Mouse (Mus musculus) T-cell, adult 2 months (primary cell): ENCODE measurements at regions not wholly inside any gene's neighbourhood (a gene's known extent, or its start where the extent isn't known, plus 50 kb on each side); places are given as distances from the start of the nearest gene placed in this dataset.
"Not testable (repeated sequence)": the region's sequence is repeated elsewhere in the genome, so short reads cannot be mapped to it uniquely, and the experiment has no call there.

Experiments used
- DNase-seq: peaks from one replicate; pipeline ENCODE4 v3.0.0; 2022; ENCODE audit warnings: low spot score

DNA sequence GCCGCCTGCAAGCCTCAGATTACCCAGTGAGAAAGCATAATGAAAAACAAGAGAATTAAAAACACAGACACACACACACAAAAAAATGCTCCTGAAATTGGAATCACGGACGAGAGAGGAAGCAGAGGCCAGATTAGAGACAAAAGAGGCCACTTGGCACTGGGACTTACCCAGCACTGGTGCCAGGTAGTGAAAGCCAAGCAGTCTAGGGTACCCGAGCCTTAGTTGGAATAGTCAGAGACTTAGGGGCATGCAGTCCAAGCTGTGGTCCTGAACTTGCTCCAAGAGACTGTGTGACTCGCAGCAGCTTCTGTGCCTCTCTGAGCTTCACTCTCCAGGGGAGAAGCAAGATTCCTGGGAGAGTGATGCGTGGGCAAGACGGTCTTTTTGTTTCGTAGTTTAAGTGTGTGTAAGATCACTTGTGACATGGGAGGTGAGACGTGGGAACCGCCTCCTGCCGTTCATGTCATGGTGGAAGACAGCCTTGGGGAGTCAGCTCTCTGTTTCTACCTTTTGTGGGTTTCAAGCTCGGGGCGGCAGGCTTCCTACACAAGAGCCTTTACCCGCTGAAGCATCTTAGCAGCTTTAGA lies 420.8 kb downstream of the Ptpru start:
- DNase-seq, result no peak

DNA sequence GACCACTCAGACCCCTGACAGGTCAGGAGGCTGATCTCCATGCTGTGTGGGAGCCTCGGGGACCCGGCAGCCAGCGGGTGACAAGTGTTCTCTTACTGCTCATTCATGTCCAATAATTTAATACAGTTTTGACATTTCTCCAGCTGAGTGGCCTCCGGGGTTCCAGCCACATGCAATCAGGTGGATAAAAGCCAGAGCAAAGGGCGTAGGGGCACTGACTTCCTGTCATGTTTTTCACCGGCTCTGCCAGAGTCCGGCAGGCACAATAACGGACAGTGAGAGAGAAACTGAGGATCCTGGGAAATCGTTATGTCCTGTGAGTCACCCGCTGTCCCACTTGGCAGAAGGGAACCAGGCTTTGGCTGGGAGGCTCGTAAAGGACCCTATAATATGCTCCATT lies 412.8 kb downstream of the Ptpru start:
- DNase-seq, result no peak

- DNase-seq, result no peak
Observed at GRCm38 (mm10) chr4:131427871-131428270, 410.2 kb downstream of the Ptpru start.

DNA sequence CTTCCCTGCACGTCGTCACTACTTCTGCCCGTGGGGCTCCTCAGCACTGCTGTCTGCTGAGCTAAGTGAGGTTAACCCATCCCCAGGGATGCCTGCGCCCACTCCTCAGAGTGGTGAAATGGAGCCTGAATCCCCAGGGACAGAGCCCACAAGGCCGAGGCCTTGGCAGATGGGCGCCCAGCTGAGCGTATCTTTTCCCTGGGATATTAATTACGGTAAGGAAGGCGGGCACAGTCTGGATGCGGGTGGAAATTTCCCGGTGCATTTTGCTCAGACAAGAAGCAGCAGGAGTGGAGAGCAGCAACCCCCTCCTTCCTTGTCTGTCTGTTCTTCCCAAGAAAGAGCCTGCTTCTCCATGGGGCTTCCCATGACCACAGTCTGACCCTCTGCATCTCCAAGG lies 408.7 kb downstream of the Ptpru start:
- DNase-seq, result no peak

- no peak for DNase-seq
Observed at GRCm38 (mm10) chr4:131430420-131430819, 407.7 kb downstream of the Ptpru start.

DNA sequence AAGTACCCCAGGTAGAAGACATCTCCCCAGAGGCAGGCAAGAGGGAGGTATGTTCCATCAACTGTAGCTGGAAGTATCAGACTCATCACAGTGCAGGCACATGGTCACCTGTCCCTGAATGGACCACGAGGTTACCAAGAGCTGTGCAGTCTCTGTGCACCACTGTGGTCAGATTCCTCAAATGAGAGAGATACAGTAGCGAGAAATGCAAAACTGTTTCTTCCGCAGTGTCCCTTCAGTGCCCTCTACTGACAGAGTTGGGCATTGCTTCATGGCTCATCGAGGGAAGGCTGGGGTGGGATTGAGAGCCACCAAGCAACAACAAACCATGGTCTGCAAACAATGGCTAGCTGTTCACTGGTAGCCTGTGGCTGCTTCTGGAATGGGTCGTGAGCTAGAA lies 406.9 kb downstream of the Ptpru start:
- DNase-seq, result no peak

DNA sequence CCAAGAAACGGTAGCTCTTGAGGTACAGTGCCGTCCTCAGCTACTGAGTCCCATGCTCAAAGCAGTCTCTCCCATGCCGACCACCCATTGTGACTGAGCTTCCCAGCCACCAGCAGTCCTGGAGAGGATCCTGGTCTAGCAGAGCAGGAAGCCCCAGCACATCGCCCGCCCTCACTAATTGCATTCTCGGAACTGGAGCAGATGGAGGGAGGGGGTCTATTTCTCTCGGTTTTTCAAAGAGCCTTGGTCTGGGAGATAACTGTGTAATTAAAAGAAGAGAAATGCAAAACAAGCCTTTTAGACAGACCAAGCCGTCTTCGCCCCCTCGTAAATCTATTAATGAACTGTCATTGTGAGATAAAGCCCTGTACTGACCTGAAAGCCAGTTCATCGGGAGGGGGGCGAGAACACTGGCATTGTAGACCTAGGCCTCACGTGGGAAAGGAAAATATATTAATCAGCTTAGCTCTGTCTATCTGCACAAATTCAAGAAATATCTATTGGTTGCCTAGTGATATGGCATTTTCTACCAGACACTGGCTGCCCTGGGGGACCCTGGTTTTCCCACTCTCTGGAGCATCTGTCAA lies 405.4 kb downstream of the Ptpru start:
- no peak for DNase-seq

- DNase-seq, result no peak
Observed at GRCm38 (mm10) chr4:131435222-131435621, 402.9 kb downstream of the Ptpru start.

DNA sequence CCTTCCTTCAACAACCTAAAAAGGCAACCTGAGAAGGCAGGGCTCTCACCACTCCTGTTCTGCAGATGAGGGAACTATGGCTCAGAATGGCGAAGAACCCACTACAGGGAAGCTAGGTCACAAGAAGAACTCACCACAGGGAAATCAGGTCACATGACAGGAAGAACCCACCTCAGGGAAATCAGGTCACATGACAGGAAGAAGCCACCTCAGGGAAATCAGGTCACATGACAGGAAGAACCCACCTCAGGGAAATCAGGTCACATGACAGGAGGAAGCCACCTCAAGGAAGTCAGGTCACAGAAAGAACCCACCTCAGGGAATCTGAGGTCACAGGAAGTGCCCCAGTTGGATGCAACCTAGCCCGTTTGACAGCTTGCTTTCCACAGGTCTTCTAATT lies 399.7 kb downstream of the Ptpru start:
- no peak for DNase-seq

DNA sequence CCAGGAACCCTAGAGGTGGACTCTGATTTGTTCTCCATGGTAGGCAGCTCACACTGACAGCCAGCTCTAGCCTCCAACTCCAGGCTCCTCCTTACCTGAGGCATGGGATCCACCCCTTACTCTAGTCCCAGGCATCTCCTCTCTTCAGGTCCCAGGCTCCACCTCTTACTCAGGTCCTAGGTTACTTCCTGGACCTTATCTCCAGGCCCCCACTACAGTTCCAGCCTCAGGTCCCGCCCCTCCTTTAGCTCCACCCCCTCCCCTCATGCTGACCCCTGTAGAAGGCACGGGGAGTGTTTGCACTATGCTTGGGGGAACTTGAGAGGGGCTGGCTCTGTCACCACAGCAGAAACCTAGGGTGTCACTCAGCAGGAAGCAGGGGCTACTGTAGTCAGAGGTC lies 399.2 kb downstream of the Ptpru start:
- DNase-seq, result no peak

DNA sequence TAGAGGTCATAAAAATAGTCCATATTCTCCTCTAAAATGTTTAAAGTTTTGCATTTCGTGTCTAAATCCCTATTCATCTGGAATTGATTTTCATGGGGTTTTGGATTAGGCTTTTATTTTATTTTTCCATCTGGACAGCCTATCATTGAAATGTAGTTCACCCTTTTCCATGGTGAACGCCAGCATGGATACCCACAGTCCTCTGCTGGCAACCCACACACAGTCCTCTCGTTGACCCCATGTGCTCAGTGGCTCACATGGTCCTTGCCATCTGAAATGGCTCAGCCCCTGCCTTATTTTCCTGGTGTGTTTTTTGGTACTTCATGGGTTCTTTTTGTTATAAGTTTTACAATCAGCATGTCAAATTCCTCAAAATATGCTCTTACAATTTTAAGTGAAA lies 397.2 kb downstream of the Ptpru start:
- no peak for DNase-seq

DNA sequence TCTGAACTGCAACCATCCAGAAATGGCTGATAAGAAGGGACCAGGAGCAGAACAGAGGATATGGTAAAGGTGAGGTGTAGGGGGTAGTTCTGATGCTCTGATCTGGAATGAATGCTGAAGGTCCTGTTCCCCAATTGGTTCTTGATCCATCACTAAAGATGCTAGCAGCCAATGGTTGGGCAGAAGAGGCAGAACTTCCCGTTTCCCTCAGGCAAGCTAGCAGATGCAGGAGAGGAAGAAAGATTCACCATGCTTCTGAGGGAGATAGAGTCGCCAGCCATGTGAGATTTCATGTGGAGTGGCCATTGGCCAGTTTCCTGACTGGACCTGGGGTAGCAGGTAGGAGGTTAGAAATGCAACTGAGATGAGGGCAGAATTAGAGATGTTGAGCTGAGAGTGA lies 394.6 kb downstream of the Ptpru start:
- no peak for DNase-seq

DNA sequence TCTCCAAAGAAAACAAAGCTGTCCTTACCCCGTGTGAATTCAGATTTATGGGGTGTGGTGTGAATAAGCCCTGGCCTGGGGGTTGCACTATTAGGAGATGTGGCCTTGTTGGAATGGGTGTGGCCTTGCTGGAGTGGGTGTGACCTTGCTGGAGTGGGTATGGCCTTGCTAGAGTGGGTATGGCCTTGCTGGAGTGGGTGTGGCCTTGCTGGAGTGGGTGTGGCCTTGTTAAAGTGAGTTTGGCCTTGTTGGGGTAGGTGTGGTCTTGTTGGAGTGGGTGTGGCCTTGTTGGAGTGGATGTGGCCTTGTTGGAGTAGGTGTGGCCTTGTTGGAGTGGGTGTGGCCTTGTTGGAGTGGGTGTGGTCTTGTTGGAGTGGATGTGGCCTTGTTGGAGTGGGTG lies 387.8 kb downstream of the Ptpru start:
- not testable (repeated sequence) for DNase-seq

- no peak for DNase-seq
Observed at GRCm38 (mm10) chr4:131457551-131457950, 380.5 kb downstream of the Ptpru start.

DNA sequence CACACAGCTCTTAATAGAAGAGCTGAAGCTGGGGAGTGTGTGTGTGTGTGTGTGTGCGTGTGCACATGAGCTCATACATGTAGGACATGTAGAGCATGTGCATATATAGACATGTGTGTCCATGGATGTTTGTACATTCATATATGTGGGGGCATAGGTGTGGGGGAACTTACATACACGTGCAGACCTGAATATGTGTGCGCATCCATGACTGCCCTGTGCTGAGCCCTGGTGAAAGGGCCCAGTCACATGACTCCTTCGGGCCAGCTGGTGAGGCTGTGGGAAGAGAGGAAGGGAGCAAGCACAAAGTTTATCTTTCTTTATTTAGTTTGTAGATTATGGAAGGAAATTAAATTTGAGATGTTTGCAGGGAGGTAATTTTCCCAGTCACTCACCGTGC lies 378.3 kb downstream of the Ptpru start:
- DNase-seq, result no peak

GRCm38 (mm10) chr4:131461312-131461711 lies 376.8 kb downstream of the Ptpru start:
- no peak for DNase-seq

GRCm38 (mm10) chr4:131461728-131462127 lies 376.4 kb downstream of the Ptpru start:
- DNase-seq, result no peak

- no peak for DNase-seq
Observed at GRCm38 (mm10) chr4:131475023-131475422, 363.1 kb downstream of the Ptpru start.

GRCm38 (mm10) chr4:131478923-131479322 lies 359.2 kb downstream of the Ptpru start:
- no peak for DNase-seq

DNA sequence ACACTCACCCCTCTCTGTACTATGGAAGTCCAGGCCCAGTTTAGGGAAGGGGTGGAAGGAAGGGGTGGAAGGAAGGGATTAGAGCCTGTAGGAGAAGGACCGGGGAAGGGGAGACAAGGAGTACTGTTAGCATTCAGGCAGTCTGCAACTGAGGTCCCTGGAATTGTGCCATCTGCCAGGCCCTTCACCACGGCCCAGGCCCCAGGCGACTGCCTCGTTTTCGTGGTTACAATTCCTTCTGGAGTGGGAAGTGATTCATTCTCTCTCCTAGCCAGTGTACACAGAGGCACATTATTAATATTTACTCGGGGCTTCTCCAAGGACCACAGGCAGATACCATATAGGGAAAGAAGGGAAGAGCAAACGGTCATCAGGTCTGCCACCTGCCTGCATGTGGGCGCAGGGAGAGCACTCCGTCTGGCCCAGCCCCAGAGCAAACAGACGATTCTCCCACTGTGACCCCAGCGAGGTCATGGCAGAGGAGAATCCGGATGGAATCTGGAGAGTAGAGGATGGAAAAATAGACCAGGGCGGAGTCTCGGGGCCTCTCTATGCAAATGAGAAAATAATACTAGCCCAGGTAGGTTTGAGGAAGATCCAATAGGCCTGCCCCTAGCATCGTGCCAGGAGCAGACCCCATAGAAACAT lies 354.0 kb downstream of the Ptpru start:
- DNase-seq, result no peak

DNA sequence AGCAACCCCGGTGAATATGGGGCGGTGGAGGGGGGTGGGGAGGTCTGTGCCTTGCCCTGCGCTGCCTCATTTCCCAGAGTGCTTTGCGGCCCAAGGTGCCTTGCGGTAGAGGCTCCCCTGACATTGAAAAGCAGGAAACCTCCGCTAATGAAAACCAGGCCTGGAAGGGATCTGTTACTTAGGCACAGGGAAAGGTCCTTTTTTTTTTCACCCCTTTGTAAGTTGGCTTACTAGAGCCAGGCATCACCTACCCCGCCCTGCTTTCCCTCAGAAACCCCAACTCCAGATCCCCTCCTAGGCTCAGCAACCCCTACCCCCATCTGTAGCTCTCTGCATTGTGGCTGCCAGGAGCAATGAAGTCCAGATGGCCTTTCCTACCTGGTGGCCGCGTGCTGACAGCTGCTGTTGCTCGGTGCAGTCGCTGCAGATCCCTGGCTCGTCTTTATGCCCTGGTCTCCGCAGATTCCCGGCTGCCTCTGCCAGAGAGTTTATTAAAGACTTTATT lies 353.4 kb downstream of the Ptpru start:
- DNase-seq, result no peak

DNA sequence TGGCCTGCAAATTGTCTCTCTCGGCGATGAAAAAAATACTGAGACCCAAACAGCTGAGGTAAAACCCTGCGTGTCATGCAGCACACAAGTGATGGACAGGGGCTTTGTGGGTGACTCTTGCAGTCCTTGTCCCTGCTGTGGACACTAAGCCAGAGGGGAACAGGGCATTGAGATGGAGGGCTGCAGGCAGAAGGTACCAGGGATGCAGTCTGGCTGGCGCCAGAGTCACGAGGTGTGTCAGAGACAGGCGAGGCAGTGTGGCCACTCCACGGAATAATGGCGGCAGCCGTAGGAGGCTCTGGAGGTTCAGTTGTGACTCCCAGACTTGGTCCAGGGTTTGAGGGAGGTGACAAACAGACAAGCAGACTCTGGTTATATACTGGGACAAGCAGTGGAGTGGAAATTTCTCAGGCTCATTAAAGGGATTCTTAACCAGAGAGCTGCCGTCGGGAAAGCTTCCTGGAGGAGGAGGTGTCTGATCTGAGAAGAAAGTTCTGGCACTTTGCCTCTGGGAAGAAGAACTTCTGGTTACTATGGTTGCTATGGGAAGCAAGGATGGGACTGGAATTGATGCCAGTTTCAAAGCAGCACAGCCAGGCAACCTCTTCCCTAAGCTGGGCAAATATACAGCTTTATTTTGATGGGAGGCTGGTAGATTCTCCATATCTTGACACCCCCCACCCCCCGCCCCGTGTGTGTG lies 352.8 kb downstream of the Ptpru start:
- DNase-seq, result no peak

GRCm38 (mm10) chr4:131486821-131487220 lies 351.3 kb downstream of the Ptpru start:
- peak; percentile 4 for DNase-seq
